Mouse (Mus musculus): Measurements from ENCODE around the gene Fzd2.

DNA sequence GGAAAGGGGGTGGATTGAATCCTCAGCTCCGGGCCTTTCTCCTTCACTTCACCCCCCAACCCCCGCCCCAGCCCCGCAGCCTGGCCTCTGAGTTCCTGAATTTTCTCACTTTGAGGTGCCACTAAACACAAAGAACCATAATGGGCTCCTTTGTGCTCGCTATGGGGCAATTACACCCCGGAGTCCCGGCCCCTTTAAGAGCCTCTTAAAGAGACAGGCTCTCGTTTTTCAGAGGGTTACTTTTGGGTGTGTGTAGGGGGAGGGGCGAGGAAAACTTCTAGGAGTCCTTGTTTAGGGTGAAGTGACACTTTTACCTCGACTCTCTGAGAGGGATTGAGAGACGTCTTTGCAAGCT lies 723 bp upstream of the Fzd2 start:
- TF ChIP-seq CTCF (IDR thresholded peaks at IDR 0.05; ENCODE audit: borderline replicate concordance, insufficient read depth, low read length) (no peak), POLR2A (IDR thresholded peaks at IDR 0.05; ENCODE audit: low read depth, low read length) (no peak; the same call in 1 of the 2 replicates)
